Mouse (Mus musculus) right cerebral cortex, adult 18-20 months (tissue): ENCODE results near the gene Herc3.
"Not testable (repeated sequence)": the region's sequence is repeated elsewhere in the genome, so short reads cannot be mapped to it uniquely, and the experiment has no call there.

ENCODE experiments used
- DNase-seq: peaks from one replicate; pipeline ENCODE4 v3.0.0; 2022; ENCODE audit warnings: mixed read lengths

The Herc3 gene

DNA sequence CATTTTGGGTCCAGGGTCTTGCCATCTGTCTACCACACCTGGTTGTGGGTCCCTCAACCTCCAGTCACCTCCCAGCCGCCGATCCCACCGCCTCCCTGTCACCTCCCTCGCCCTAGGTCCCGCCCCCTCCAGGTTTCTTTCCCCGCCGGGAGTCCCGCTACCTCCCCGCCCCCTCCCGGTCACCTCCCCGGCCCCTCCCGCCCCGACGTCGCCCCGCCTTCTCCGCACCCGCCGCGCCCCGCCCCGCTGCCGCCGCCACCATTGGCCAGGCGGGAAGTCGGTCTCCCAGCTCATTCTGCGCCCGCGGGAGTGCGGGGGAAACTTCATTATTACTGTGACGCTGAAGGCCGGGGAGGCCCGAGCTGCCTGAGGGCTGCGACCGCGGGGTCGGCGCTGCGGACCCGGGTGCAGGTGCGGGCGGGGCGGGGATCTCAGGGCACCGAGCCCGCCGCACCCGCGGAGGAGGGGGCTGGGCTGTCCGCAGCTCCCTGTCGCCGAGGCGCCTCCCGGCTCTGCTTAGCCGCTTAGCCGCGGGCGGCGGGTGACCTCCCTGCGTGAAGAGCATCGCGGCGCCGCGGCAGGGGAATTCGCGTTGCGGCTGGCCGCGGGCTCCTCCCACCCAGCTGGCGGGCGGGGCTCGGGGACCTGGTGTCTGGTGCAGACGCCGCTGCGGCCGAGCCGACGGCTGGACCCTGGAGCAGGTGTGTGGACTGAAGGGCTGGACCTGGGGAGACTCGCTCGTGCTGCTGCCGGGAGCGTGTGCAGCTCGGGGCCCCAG, at the start of gene Herc3:
Herc3 (plus strand) TSS at position 234 of the 778 bp plus-strand sequence.
- DNase-seq = peak; percentile 89

DNA sequence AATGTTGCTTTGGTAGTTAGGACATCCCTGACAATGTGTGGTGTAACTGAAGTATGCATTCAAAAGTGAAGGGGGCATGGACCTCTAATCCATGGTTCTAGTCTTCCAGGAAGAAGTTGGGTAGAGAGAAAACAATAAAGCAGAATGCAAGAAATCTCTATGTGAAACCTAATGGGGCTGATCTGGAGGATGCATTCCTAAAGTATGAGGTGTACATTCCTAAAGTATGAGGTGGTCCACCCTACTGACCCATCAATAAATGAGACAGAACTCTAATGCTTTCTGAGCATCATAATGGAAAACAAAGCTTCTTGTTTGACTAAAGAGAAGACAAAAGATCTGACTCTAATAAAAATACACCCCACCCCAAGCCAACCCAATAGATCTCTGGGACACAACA, 29.9 kb upstream of the Herc3 start:
- DNase-seq = no peak

DNA sequence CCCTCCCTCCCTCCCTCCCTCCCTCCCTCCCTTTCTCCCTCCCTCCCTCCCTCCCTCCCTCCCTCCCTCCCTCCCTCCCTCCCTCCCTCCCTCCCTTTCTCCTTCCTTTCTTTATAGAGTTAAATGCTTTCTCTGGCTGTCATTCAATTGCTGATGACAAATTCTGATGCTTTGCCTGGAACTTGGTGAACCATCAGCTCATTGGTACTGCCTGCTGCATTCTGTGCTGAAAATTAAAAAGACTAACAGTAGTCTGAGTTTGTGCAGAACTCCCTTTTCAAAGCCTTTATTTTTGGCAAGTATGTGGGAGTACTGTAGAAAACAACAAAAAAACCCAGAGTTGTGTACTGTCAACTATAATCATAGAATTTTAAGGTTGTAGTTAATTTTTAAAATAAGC, 16.9 kb upstream of the Herc3 start:
- no peak for DNase-seq

DNA sequence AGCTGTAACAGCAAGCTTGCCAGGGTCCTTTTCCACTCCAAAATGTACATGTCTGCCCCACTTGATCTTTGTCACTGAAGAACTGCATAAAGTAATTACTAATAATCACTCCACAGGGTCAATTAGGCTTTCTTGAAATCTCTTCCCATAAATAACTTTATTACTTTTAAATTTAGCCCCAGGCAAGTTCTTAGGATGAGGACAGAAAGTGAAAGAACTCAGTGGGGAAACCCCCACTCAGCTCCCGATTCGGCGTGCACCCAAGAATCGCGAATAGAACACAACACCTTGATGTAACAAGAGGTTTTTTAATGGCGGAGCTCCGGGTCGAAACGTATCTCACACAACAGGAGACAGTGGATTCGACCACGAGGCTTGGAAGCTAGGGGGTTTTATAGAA, 14.2 kb upstream of the Herc3 start:
- DNase-seq = not testable (repeated sequence)

DNA sequence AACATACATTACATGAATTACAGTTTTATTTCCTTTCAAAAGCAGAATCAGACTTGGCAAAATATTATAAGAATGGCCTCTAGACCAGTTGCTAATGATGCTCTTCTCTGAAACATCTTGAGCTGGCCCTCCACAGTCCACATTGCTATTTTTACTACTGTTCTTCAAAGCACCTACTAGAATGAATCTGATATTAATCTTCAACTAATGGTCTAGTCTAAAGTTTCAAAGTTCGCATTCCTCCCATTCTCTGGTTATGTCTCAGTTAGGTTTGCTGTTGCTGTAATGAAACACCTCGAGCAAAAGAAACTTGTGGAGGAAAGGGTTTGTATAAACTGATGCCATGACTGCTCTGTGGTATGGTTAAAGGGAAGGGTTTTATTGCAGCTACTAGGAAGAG, 5.6 kb upstream of the Herc3 start:
- no peak for DNase-seq

DNA sequence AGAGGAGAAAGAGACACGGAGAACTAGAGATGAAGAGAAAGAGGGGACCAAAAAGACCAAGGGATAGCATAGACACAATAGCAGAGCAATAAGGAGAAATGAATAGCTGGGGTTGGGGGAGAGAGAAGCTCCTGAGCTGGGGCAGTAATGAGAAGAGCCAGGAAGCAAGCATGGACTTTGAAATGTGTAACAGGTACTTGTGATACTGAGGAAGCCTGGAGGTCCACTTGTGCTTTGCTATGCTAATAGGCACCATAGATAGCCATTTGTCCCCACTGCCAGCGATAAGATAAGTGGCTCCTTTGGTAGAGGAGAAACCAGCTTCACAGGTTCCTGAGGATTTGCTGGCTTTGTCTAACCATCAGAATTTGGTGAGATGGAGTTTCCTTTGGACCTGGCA, 5.2 kb upstream of the Herc3 start:
- no peak for DNase-seq

DNA sequence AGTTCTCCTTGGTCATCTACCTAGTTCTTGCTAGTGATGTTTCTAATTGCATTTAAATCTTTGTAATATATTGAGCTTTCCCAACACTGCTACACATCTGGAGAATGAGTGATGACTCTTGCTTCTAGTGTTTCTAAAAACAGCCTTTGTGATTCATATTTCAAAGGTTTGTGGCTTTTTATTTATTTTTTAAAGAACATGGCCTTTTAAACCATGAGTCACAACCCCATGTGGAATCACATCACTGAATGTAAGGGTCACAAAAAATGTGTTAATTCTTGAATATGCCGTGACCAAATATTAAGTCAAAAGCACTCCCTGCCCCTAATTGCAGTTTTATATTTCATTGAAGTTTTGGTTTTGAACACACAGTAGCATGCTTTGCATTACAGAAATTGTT, 2.7 kb upstream of the Herc3 start:
- no peak for DNase-seq

DNA sequence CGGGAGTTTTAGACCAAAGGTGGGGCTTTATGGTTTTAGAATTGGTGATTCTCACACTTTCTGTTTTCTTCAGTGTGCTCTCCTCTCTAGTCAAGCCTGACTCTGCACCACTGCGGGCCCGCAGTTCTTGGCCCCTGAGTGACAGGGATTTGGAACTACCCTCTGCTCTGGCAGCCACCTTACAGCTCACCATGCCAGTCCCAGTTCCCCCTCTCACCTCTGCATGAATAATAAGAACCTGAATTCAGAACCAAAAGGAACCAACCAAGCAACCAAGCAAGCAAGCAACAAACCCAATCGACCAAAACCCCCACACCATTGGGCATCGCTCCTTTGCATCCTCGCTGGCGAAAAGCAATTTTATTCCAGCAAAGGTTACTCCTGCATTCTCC, 429 bp upstream of the Herc3 start:
- DNase-seq = no peak

DNA sequence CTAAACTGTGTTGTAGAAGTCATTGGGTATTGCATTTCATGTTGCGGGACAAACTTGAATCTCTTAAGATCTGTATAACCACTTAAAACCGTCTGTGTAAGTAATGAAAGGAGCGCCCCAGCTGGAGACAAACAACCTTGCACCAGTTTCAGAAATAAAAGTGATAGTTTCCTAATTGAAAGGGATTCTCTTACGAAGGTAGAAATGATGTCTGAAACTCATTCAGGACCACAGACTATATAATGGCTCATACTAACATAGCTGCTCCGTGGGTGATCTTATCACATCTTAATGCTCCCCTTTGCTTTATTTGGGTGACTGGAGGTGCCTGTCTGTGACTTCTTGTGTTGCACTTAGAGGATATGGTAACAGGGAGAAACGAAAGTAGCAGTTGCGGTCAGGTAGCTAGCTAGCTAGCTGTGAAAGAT, 1.3 kb downstream of the Herc3 start:
- DNase-seq = no peak

DNA sequence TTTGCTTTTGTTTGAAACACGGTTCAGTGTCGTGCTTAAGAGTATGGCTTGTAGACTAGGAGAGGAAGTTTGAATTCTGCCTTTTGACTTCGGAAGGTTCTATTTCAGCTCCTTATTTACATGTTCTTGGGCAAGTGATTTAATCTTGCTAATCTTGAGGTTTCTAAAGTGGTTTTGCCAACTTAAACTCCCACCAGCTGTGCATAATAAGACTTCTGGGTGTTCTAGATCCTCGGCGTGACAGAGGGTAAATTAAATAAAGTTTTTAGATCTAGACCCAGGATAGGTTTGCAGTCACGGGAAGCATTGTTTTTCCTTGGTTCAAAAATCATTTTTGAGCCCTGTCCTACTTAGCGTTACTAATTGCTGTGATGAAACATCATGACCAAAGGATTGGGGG, 3.2 kb downstream of the Herc3 start:
- DNase-seq = no peak

DNA sequence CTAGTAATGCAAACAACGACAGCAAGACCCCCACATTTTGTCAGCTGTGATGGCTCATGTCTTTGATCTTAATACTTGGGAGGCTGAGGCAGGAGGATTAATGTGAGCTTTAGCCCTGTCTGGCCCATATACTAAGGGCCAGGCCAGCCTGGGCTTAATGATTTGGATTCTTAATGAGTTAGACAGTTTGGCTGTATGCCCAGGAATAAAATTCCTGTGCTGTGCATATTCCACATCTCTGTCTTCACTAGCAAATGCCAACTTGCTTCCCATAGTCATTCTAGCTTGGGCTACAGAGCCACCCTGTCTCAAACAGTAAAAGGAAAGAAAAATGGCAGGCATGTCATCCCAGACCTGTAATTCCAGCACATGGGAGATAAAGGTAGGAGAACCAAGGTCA, 4.3 kb downstream of the Herc3 start:
- no peak for DNase-seq

DNA sequence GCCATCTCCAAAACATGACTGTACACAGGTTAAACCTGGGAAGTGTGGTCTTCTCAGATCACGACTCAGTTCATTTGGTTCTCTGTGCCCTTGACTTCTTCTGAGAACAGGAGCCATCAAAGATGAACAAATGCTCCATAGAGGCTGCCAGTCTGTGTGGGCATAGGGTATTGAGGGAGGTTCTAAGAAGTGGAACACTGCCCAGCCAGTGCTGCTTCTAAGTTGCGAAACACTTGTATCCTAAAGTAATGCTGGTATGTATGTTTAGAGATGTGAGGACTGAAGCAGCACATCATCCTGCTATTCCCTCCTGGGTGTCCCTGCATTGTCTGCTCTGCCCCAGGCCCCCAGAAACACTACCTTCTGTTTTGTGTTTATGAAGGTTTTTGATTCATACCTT, 5.2 kb downstream of the Herc3 start:
- DNase-seq = no peak

DNA sequence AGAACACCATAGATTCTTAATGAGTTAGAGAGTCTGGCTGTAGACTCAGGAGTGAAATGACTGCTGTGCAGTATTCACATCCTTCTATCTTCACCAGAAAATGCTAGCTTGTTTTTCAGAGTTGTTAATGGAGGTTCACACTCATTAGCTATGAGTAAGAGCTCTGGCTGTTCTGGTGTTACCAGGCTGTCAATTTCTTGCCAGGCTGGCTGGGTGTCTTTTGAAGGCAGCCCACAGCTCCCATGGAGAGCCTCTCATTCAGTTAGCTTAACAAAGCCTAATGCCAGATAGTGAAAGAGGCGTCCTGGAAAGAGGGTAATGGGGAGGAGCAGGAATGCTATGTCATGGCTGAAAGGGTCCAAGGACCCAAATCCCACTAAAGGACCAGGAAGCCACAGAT, 6.7 kb downstream of the Herc3 start:
- no peak for DNase-seq

DNA sequence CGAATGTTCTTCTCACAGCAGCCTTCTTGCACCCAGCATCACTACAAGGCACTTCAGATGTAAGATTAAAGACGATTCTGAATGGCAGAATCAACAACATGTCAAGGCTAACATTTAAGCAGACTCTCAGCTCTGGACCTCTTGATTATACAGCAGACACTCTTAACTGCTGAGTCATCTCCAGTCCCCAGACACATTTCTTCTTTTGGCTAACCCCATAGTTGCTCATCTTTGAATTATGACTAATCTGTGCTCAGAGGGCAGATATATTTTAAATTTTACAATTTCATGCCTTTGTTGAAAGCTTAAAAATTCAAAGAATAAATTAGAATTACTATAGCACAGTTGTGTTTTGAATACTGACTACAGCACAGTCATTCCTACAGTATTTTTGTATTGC, 9.9 kb downstream of the Herc3 start:
- DNase-seq = no peak

DNA sequence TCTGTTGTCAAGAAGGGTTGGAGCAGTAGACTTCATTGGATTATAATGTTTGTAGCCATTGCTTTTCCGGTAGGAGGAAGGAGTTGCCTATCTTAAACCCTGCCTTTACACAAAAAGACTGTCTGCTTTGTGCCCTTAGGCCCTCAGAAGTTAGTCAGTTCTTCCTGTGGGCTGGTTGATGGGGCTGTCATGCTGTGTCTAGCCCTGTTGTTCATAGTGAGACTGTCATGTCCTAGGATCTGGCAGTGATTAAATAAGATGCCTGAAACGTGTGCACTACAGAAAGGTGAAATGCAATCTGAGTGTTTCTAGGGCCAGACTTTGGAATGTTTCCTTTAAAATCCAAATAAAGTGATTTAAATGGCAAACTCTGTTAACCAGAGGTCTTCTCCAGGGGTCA, 10.9 kb downstream of the Herc3 start:
- no peak for DNase-seq

DNA sequence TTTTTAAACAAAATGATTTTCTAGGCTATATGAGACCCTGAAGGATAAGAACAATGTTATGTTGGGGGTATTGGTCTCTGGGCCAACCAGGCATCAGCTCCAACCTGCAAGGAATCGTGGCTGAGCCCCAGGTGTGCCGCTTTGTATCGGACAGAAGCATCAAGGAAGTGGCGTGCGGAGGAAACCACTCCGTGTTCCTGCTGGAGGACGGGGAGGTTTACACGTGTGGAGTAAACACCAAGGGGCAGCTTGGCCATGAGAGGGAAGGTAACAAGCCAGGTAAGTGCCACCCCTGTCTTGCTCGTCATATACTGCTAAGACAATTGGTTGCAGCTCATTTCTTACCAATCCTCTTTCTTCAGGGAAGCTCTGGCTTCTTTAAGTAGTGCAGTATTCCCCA, 12.3 kb downstream of the Herc3 start:
- no peak for DNase-seq

DNA sequence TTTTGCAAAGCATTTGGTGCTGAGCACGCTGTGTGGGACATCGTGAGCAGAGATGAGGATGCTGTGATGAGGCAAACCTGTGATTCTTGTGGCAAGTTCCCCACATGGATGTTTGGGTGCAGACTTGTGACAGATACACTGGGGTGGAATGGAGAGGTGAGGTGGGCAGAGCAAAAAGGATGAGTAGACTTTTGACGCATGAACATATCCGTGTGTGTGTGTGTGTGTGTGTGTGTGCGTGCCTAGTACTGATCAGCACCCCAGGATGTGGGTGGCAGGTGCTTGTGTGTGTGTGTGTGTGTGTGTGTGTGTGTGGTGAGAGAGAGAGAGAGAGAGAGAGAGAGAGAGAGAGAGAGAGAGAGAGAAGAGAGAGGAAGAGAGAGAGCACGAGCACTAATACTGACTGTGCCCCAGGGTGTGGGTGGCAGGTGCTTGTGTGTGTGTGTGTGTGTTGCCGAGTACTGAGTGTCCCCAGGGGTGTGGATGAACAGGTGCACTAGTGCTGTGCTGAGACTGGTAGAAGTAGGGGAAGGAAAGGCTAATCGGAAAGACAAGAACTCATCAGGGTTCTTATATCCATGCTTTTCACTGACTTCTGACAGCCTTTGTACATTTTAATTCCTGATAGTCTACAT, 13.0 kb downstream of the Herc3 start:
- DNase-seq = peak; percentile 70

DNA sequence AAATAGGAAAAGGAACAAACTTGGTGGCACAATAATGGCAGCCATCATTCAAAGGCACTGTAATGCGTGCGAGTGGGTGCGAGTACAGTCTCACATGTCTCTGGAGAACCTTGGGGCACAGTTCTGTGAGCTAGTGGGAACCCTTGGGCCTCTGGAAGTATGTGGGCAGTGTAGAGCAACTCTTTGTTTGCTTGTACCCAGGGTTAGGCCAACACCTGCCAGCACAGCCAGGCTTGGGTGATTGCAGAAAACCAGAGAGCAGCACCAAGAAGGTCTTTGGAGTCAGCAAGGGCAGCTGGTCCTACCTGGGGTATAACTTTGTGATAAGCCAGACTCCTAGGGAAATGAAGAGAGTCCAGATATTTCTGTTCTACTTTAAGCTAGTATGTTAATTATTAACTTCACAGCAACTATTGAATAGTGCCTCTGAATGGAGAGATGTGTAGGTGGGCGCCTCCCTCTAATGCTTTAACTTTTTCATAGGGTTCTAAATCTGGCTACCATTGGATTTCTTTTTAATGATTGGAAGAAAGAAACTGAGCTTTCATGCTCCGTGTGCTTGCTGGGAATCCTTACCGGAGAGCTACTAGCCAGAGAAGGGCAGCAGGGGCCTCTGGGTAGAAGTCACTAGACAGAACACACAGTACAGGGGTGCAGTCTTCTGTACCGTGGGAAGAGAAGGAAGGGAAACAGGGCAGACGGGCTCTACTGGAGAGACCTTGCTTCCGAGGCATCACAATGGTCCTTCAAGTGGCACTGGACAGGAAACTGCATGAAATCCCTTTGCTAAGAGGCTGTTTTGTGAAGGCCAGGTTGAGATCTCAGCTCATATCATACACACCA, 15.8 kb downstream of the Herc3 start:
- no peak for DNase-seq

DNA sequence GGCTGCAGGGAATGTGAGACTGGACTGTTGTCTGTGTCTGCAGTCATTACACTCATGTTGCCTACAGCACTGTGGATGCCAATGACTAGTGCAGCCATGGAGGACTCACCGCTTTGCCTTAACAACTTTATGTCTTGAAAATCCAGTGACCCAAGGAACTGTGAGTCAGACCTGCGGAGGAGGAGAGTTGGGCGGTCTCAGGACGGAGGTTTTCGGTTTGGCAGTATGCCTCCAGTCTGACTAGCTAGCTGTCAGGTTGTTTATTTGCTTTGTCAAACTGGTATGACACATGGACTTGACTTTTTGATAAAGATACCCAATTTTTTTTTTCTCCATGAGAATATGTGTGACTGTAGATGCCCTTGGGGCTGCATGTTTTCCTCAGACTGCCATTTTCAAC, 16.6 kb downstream of the Herc3 start:
- no peak for DNase-seq

DNA sequence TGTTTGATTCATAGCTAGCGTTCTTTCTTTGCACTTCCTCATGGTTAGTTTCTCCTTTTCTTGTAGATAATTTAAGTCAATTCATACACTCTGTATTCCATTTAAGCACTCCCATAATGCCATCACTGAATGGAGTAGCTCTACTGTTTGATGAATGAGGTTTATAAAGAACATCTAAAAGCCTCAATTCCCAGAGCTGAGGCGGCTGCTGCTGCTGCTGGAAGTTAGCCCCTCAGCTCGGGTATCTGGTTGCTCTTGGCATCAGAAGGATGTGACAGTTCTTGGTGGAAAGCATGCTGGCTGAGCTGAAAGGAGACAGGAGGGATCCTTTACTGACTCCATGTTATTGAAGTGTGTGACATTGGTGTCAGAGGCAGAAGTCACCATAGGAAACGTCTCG, 18.1 kb downstream of the Herc3 start:
- DNase-seq = no peak

DNA sequence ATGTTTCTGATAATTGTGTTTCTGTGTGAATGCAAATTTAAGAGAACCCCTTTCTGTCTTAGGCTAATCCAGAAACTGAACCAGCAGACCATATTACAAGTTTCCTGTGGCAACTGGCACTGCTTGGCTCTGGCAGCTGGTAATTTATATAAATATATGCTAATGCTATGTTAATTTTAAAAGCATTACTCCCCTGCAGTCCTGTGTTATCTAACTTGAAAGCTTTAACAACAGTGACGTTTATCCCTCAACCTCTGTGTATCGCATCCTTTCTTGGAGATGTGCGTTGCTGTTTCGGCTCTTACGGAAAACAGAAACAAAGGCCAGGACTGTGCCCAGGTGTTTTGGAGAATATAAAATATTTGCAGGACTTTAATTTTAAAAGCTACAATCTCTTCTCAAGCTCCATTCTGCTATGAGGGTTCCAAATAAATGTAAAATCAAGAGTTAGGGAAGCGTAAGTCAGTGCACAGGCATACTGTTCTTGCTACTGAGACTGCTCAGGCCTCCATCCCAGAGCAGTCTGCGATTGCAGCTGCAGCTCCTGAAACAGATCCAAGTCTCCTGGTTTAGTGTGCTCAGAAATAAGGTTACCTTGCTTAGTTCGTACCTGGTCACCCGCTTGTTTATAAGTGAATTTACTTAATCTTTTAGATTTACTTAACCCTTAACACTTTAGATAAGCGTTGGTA, 24.6 kb downstream of the Herc3 start:
- no peak for DNase-seq

DNA sequence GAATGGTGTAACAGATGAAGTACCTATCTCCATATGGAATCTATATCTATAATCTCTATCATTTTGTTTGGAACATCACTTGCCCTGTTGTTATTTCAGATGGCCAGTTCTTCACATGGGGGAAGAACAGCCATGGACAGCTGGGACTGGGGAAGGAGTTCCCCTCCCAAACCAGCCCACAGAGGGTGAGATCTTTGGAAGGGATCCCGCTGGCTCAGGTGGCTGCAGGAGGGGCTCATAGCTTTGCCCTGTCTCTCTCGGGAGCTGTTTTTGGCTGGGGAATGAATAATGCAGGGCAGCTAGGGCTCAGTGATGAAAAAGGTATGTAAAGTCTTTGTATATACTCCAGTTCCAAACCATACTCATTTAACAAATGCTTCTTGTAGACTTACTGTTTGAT, 25.2 kb downstream of the Herc3 start:
- DNase-seq = no peak

DNA sequence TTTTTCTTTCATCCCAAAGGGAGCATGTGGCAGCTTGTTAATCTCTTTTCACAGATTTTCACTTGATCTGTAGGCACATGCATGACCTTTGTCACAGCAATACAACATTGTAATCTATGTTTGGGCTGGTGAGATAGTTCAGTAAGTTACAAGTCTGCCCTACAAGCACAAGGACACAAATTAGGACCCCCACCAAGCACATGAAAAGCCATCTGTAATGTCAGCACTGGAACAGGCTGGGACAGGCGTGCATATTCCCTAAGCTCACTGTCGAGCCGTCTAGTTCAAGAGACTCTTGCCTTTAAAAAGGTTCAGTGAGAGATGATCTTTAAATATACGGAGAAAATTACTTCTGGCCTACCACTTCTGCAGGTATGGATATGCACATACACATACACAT, 28.3 kb downstream of the Herc3 start:
- no peak for DNase-seq
